Mouse (Mus musculus): ENCODE results near the gene Mcu.

GRCm38 (mm10) chr10:59636048-59636447 is 19.6 kb upstream of the Mcu start:
- TF ChIP-seq CTCF (IDR thresholded peaks at IDR 0.05; ENCODE audit: extremely low read depth, insufficient read depth, insufficient read length, insufficient replicate concordance) (no peak), POLR2A (IDR thresholded peaks at IDR 0.05; ENCODE audit: low read depth, low read length) (no peak)

Data from spleen, adult 2 months (tissue).